ENCODE assay signal across 24 mouse cellular contexts in the genomic region with DNA sequence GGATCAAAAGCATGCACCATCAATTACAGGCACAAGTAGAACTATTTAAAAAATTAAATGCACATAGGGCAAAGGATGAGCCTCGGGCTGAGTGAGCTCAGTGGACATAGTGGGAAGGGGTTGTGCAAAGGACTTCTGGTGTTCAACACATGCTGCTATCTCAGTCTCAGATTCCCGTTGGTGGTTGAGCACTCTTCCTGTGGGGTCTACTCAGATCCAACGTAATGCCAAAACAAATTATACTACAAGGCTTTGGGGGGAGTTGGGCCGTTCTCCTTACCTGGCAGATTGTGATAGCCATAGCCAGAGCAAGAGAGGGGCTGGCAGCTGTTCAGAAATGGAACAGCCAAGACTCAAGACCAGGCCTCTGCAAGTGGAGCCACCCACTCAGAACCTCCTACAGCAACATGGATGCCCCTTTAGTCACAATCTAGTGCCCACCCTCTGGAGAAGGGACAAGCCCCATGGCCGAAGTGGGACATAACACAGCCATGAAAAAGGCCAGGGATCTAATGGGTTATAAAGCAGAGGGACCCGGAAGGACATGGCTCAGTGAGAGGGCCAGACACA. TPM values are rescaled to one million over a fixed set of nuclear protein-coding genes. Genes with fewer than 3 reads are reported as not detected.
DNase-seq lines count a peak whose midpoint lies in the region; ATAC-seq and TF ChIP-seq lines count a peak whose summit lies in the region.
"Had no signal": no experiment of that assay in that cellular context is flagged by ENCODE, and none has a peak within 500 bp of the region (broad histone marks: within the 10 kb centered on the region; RNA-seq: fewer than 3 reads in every experiment).

No protein-coding gene starts in this region.

- H3K9me3 ChIP-seq in heart, embryonic 10.5 days, result no peaks in the 10 kb centered on the region
- no peaks in the 10 kb centered on the region for H3K9me3 ChIP-seq in heart, embryonic 12.5 days (replicated peaks)
- H3K9me3 ChIP-seq in liver, embryonic 12.5 days (replicated peaks), result no peaks in the 10 kb centered on the region
- H3K9me3 ChIP-seq: embryonic facial prominence, embryonic 15.5 days; heart, embryonic 15.5 days; intestine, embryonic 15.5 days; midbrain, embryonic 15.5 days; neural tube, embryonic 13.5 days; stomach, embryonic 15.5 days had no signal

- peaks cover 34% of the 10 kb centered on the region for H3K4me1 ChIP-seq in heart, embryonic 10.5 days
- peaks cover 40% of the 10 kb centered on the region for H3K4me1 ChIP-seq in heart, embryonic 12.5 days (replicated peaks)
- peaks cover 11% of the 10 kb centered on the region for H3K4me1 ChIP-seq in testis, adult 2 months (ENCODE audit: control insufficient read depth, insufficient read depth, low read length)
- H3K4me1 ChIP-seq in liver, embryonic 12.5 days, result peaks cover 75% of the 10 kb centered on the region

- no peak overlapping the region for H3K4me2 ChIP-seq in heart, embryonic 12.5 days
- H3K4me2 ChIP-seq in liver, embryonic 12.5 days, result peak overlapping the region; percentile 79

- WGBS in heart, embryonic 10.5 days, result 94% methylated on average over 6 of the region's 6 CpGs
- 84% methylated on average over 6 of the region's 6 CpGs for WGBS in heart, embryonic 12.5 days
- WGBS in liver, embryonic 12.5 days (ENCODE audit: insufficient replicate concordance), result 54% methylated on average over 6 of the region's 6 CpGs

- TF ChIP-seq POLR2A in testis, adult 2 months (IDR thresholded peaks at IDR 0.05; ENCODE audit: control insufficient read depth, low read depth, low read length), result no peak

- no peaks in the 10 kb centered on the region for H3K27me3 ChIP-seq in heart, embryonic 10.5 days (ENCODE audit: insufficient read depth, poor library complexity, severe bottlenecking)
- H3K27me3 ChIP-seq in heart, embryonic 12.5 days (replicated peaks), result no peaks in the 10 kb centered on the region
- no peaks in the 10 kb centered on the region for H3K27me3 ChIP-seq in testis, adult 2 months (ENCODE audit: control insufficient read depth, insufficient read depth, low read length)
- no peaks in the 10 kb centered on the region for H3K27me3 ChIP-seq in liver, embryonic 12.5 days (replicated peaks)
- H3K27me3 ChIP-seq: embryonic facial prominence, embryonic 15.5 days; heart, embryonic 15.5 days; intestine, embryonic 15.5 days; midbrain, embryonic 15.5 days; neural tube, embryonic 13.5 days; stomach, embryonic 15.5 days had no signal

- ATAC-seq in heart, embryonic 12.5 days (ENCODE audit: insufficient number of reproducible peaks, low FRiP score), result no peak
- no peak for ATAC-seq in liver, embryonic 12.5 days
- ATAC-seq in monocyte, adult 5-6 weeks (replicated peaks; ENCODE audit: insufficient number of reproducible peaks, low FRiP score, low TSS enrichment, poor library complexity, severe bottlenecking), result no peak
- ATAC-seq: hindbrain, embryonic 16.5 days; intestine, embryonic 15.5 days had no signal

- peaks cover 13% of the 10 kb centered on the region for H3K36me3 ChIP-seq in heart, embryonic 10.5 days
- H3K36me3 ChIP-seq in heart, embryonic 12.5 days, result peaks cover 14% of the 10 kb centered on the region
- no peaks in the 10 kb centered on the region for H3K36me3 ChIP-seq in testis, adult 2 months (ENCODE audit: control insufficient read depth, insufficient read depth, low read length)
- H3K36me3 ChIP-seq in liver, embryonic 12.5 days, result peaks cover 16% of the 10 kb centered on the region
- H3K36me3 ChIP-seq: midbrain, embryonic 15.5 days had no signal

- peak overlapping the region; percentile 22; the same call in 1 of the 2 replicates for H3K27ac ChIP-seq in heart, embryonic 10.5 days
- H3K27ac ChIP-seq in heart, embryonic 12.5 days (ENCODE audit: poor library complexity, severe bottlenecking), result no peak overlapping the region
- H3K27ac ChIP-seq in testis, adult 2 months (ENCODE audit: control insufficient read depth, insufficient read depth, low read depth, low read length), result no peak overlapping the region
- H3K27ac ChIP-seq in liver, embryonic 12.5 days, result peak overlapping the region; percentile 98

- H3K9ac ChIP-seq in heart, embryonic 12.5 days, result no peak overlapping the region
- H3K9ac ChIP-seq in liver, embryonic 12.5 days, result peak overlapping the region; percentile 81
- H3K9ac ChIP-seq: embryonic facial prominence, embryonic 15.5 days had no signal

- no peak for DNase-seq in heart, embryonic 10.5 days (ENCODE audit: low spot score)
- no peak for DNase-seq in testis, postnatal 14 days (ENCODE audit: low spot score)
- DNase-seq in kidney, postnatal 36 days, result no peak
- DNase-seq: adrenal gland, postnatal 25 days; gastrocnemius, postnatal 25 days; heart, adult 18-20 months; heart, postnatal 4 days; kidney, adult 8-10 months; kidney, postnatal 10 days; lung, adult 18-20 months; lung, postnatal 10 days; right cerebral cortex, adult 18-20 months; thymus, adult 2 months had no signal

- TF ChIP-seq CTCF in testis, adult 2 months (IDR thresholded peaks at IDR 0.05; ENCODE audit: control insufficient read depth, insufficient read depth, insufficient replicate concordance, low read depth, low read length), result no peak

- no peak overlapping the region for H3K4me3 ChIP-seq in heart, embryonic 10.5 days
- H3K4me3 ChIP-seq in heart, embryonic 12.5 days, result no peak overlapping the region
- peak overlapping the region; percentile 51 for H3K4me3 ChIP-seq in testis, adult 2 months (ENCODE audit: control insufficient read depth, low read depth, low read length)
- peak overlapping the region; percentile 90 for H3K4me3 ChIP-seq in liver, embryonic 12.5 days

RNA-seq across cellular contexts. Expression of a gene that starts 1.6 kb away (rescaled TPM):
- 105 and 117 TPM in 2 replicates for polyA plus RNA-seq in heart, embryonic 10.5 days (2016; fragmentation: Nextera tagmentation; extraction: Ambion mirVana)
- 96.4 and 99.5 TPM in 2 replicates for polyA plus RNA-seq in heart, embryonic 12.5 days (2016; fragmentation: Nextera tagmentation; extraction: Ambion mirVana)
- polyA plus RNA-seq in testis, adult 2 months (2012; rRNA removed), result 161 and 178 TPM in 2 replicates
- 93.8 and 100 TPM in 2 replicates for polyA plus RNA-seq in liver, embryonic 12.5 days (2016; fragmentation: Nextera tagmentation; extraction: Ambion mirVana)
- total RNA-seq in monocyte, adult 5-6 weeks (2017), result 8.2 to 12.9 TPM (median 11.7 TPM) in 3 replicates

RNA-seq across cellular contexts. Expression of a gene that starts 4.3 kb away (rescaled TPM):
- 100 and 105 TPM in 2 replicates for polyA plus RNA-seq in heart, embryonic 10.5 days (2016; fragmentation: Nextera tagmentation; extraction: Ambion mirVana)
- 66.7 and 66.9 TPM in 2 replicates for polyA plus RNA-seq in heart, embryonic 12.5 days (2016; fragmentation: Nextera tagmentation; extraction: Ambion mirVana)
- 38.5 and 46.3 TPM in 2 replicates for polyA plus RNA-seq in testis, adult 2 months (2012; rRNA removed)
- 70.0 and 74.5 TPM in 2 replicates for polyA plus RNA-seq in liver, embryonic 12.5 days (2016; fragmentation: Nextera tagmentation; extraction: Ambion mirVana)
- total RNA-seq in monocyte, adult 5-6 weeks (2017), result 18.6 to 22.3 TPM (median 20.9 TPM) in 3 replicates

RNA-seq across cellular contexts. Expression of a gene that starts 4.4 kb away (rescaled TPM):
- polyA plus RNA-seq in heart, embryonic 10.5 days (2016; fragmentation: Nextera tagmentation; extraction: Ambion mirVana), result 2.2 and 3.1 TPM in 2 replicates
- polyA plus RNA-seq in heart, embryonic 12.5 days (2016; fragmentation: Nextera tagmentation; extraction: Ambion mirVana), result 1.9 and 2.2 TPM in 2 replicates
- 1.2 and 1.6 TPM in 2 replicates for polyA plus RNA-seq in testis, adult 2 months (2012; rRNA removed)
- polyA plus RNA-seq in liver, embryonic 12.5 days (2016; fragmentation: Nextera tagmentation; extraction: Ambion mirVana), result 0.68 and 1.2 TPM in 2 replicates
- total RNA-seq in monocyte, adult 5-6 weeks (2017), result 2.3 to 3.7 TPM in 2 of 3 replicates, not detected in the other

RNA-seq across cellular contexts. Expression of a gene that starts 8.9 kb away (rescaled TPM):
- 1.1 and 1.7 TPM in 2 replicates for polyA plus RNA-seq in heart, embryonic 10.5 days (2016; fragmentation: Nextera tagmentation; extraction: Ambion mirVana)
- 1.2 and 1.8 TPM in 2 replicates for polyA plus RNA-seq in heart, embryonic 12.5 days (2016; fragmentation: Nextera tagmentation; extraction: Ambion mirVana)
- 0.65 TPM in 1 of 2 replicates, not detected in the other for polyA plus RNA-seq in testis, adult 2 months (2012; rRNA removed)
- 0.71 and 0.98 TPM in 2 replicates for polyA plus RNA-seq in liver, embryonic 12.5 days (2016; fragmentation: Nextera tagmentation; extraction: Ambion mirVana)
- not detected in 3 replicates for total RNA-seq in monocyte, adult 5-6 weeks (2017)

RNA-seq across cellular contexts. Expression of a gene that starts 13.0 kb away (rescaled TPM):
- 3.4 and 4.0 TPM in 2 replicates for polyA plus RNA-seq in heart, embryonic 10.5 days (2016; fragmentation: Nextera tagmentation; extraction: Ambion mirVana)
- 2.9 and 4.3 TPM in 2 replicates for polyA plus RNA-seq in heart, embryonic 12.5 days (2016; fragmentation: Nextera tagmentation; extraction: Ambion mirVana)
- polyA plus RNA-seq in testis, adult 2 months (2012; rRNA removed), result 3,568 and 3,612 TPM in 2 replicates
- 1.8 TPM in 2 replicates for polyA plus RNA-seq in liver, embryonic 12.5 days (2016; fragmentation: Nextera tagmentation; extraction: Ambion mirVana)
- total RNA-seq in monocyte, adult 5-6 weeks (2017), result 3.9 to 7.9 TPM (median 6.3 TPM) in 3 replicates

Comparison
In these comparisons a context has a peak if more than half of its experiments do, and no peak if none do; other contexts are left out.
1. H3K27ac ChIP-seq: peak in heart, embryonic 10.5 days (single experiment) and liver, embryonic 12.5 days (single experiment); none in heart, embryonic 12.5 days (single experiment) and testis, adult 2 months (single experiment).
2. H3K4me3 ChIP-seq: peak in testis, adult 2 months (single experiment) and liver, embryonic 12.5 days (single experiment); none in heart, embryonic 10.5 days (single experiment) and heart, embryonic 12.5 days (single experiment).